Mouse (Mus musculus) erythroblast, adult 5-6 weeks (primary cell): ENCODE results near the gene Pkd2. TPM values are rescaled to one million over a fixed set of nuclear protein-coding genes. Genes with fewer than 3 reads are reported as not detected.

Experiments used
- ATAC-seq: replicated peaks from 2 replicates; pipeline ENCODE4 v1.8.0; 2016; ENCODE audit warnings: moderate number of reproducible peaks, mild to moderate bottlenecking, moderate TSS enrichment, inconsistent platforms; ENCODE audit not compliant: poor library complexity, low FRiP score, severe bottlenecking
- total RNA-seq, 2 experiments: library from RNA; stranded (forward) in 1 of 2; stranded (reverse) in 1 of 2; fragments of 150-400 nt in 1 of 2; fragments of 200-764, 138-1000 nt in 1 of 2; gene quantifications; 2 replicates each; pipeline versions ENCODE4 v1.2.3 to v1.2.4; 2015 to 2017; ENCODE audit warnings: low replicate concordance in 2 of 2

Gene Pkd2
- total RNA-seq, 2 experiments from 2014 or later: 0.26 to 0.38 TPM

- no peak for ATAC-seq
These were observed 1.6 kb downstream of the Pkd2 start for GRCm38 (mm10) chr5:104460856-104461255.

GRCm38 (mm10) chr5:104465279-104465678, 6.0 kb downstream of the Pkd2 start:
- no peak for ATAC-seq

- ATAC-seq: no peak
These were observed 6.5 kb downstream of the Pkd2 start for GRCm38 (mm10) chr5:104465731-104466130.

GRCm38 (mm10) chr5:104466816-104467215, 7.6 kb downstream of the Pkd2 start:
- no peak for ATAC-seq

- no peak for ATAC-seq
These were observed 9.3 kb downstream of the Pkd2 start for GRCm38 (mm10) chr5:104468586-104468985.

GRCm38 (mm10) chr5:104470981-104471391, 11.7 kb downstream of the Pkd2 start:
- no peak for ATAC-seq

GRCm38 (mm10) chr5:104472371-104472770, 13.1 kb downstream of the Pkd2 start:
- ATAC-seq: no peak

GRCm38 (mm10) chr5:104480367-104480766, 21.1 kb downstream of the Pkd2 start:
- no peak for ATAC-seq

- ATAC-seq: no peak
These were observed 23.6 kb downstream of the Pkd2 start for GRCm38 (mm10) chr5:104482856-104483255.

GRCm38 (mm10) chr5:104491561-104491960, 32.3 kb downstream of the Pkd2 start:
- no peak for ATAC-seq

- ATAC-seq: no peak
These were observed 45.6 kb downstream of the Pkd2 start for GRCm38 (mm10) chr5:104504883-104505282.

- ATAC-seq: no peak
These were observed 48.6 kb downstream of the Pkd2 start for GRCm38 (mm10) chr5:104507829-104508194.

- peak; percentile 88 for ATAC-seq
These were observed 49.1 kb downstream of the Pkd2 start, which contains the start of gene BC005561 for GRCm38 (mm10) chr5:104508195-104508891. TSS of gene BC005561 (plus strand) at chr5:104508352.

- no peak for ATAC-seq
These were observed 52.0 kb downstream of the Pkd2 start for GRCm38 (mm10) chr5:104511211-104511610.

GRCm38 (mm10) chr5:104538612-104539011, 79.4 kb downstream of the Pkd2 start:
- no peak for ATAC-seq

- ATAC-seq: no peak
These were observed 80.1 kb downstream of the Pkd2 start for GRCm38 (mm10) chr5:104539331-104539730.

Other genes with a start within 250 kb of the Pkd2 start
- 1.3 and 8.5 TPM in 2 replicates for gene Ibsp, start 160.3 kb upstream of the Pkd2 start, total RNA-seq (2015; ENCODE audit: low replicate concordance)
- 3.0 and 3.5 TPM in 2 replicates for gene Ibsp, start 160.3 kb upstream of the Pkd2 start, total RNA-seq (2017; ENCODE audit: low replicate concordance)
- not detected in 2 replicates for gene Mepe, start 134.1 kb upstream of the Pkd2 start, total RNA-seq (2015; ENCODE audit: low replicate concordance)
- gene Mepe, start 134.1 kb upstream of the Pkd2 start, total RNA-seq (2017; ENCODE audit: low replicate concordance): not detected in 2 replicates
- gene Spp1, start 24.3 kb upstream of the Pkd2 start, total RNA-seq (2015; ENCODE audit: low replicate concordance): 4.4 and 16.3 TPM in 2 replicates
- 4.9 and 5.9 TPM in 2 replicates for gene Spp1, start 24.3 kb upstream of the Pkd2 start, total RNA-seq (2017; ENCODE audit: low replicate concordance)
- gene BC005561, start 48.9 kb downstream of the Pkd2 start, total RNA-seq (2015; ENCODE audit: low replicate concordance): 1.9 and 5.0 TPM in 2 replicates
- 1.1 and 3.3 TPM in 2 replicates for gene BC005561, start 48.9 kb downstream of the Pkd2 start, total RNA-seq (2017; ENCODE audit: low replicate concordance)